Mouse (Mus musculus) neural tube, embryonic 14.5 days (tissue): Measurements from ENCODE around the gene Chchd6. TPM values are rescaled to one million over a fixed set of nuclear protein-coding genes. Genes with fewer than 3 reads are reported as not detected.

Source experiments
- ATAC-seq: fragments of 200-750 bp; cut with Nextera tagmentation; 2 replicates; pipeline ENCODE4 v1.8.0; 2017; ENCODE audit warnings: low read depth, mild to moderate bottlenecking, moderate TSS enrichment, moderate library complexity
- H3K27ac ChIP-seq: fragments of 300-500 bp; sonication (generic); 2 replicates; pipeline ENCODE4 v1.5.1; 2014; ENCODE audit warnings: low read depth, mild to moderate bottlenecking, control low read depth, low read length, moderate library complexity, mixed read lengths
- H3K27me3 ChIP-seq: fragments of 300-500 bp; sonication (generic); 2 replicates; pipeline ENCODE4 v1.6.1; 2014; ENCODE audit warnings: low read length; ENCODE audit not compliant: control insufficient read depth, insufficient read depth
- H3K36me3 ChIP-seq: fragments of 300-500 bp; sonication (generic); 2 replicates; pipeline ENCODE4 v1.6.1; 2014; ENCODE audit warnings: low read length, mixed read lengths; ENCODE audit not compliant: control insufficient read depth, insufficient read depth
- H3K4me1 ChIP-seq: fragments of 300-500 bp; sonication (generic); 2 replicates; pipeline ENCODE4 v1.6.1; 2014; ENCODE audit warnings: low read length; ENCODE audit not compliant: control insufficient read depth, insufficient read depth
- H3K4me2 ChIP-seq: fragments of 300-500 bp; sonication (generic); 2 replicates; pipeline ENCODE4 v1.6.1; 2014; ENCODE audit warnings: mild to moderate bottlenecking, low read depth, low read length, control low read depth
- H3K4me3 ChIP-seq: fragments of 300-500 bp; sonication (generic); 2 replicates; pipeline ENCODE4 v1.5.1; 2014; ENCODE audit warnings: low read depth, low read length, control low read depth, mixed read lengths
- H3K9ac ChIP-seq: fragments of 300-500 bp; sonication (generic); replicated peaks from 2 replicates; pipeline ENCODE4 v1.6.1; 2014; ENCODE audit warnings: low read depth, mild to moderate bottlenecking, control low read depth, low read length, mixed read lengths
- H3K9me3 ChIP-seq: fragments of 300-500 bp; sonication (generic); 2 replicates; pipeline ENCODE4 v1.6.1; 2016; ENCODE audit warnings: low read length; ENCODE audit not compliant: control insufficient read depth
- WGBS: fragments of 180-500 bp; shearing (Covaris S2); extraction: QIAGEN DNeasy Blood & Tissue Kit; methylation state at CpG from one replicate; pipeline ENCODE4 v1.1.7; 2014; 5-methylcytosine and 5-hydroxymethylcytosine counted together
- polyA plus RNA-seq: library from polyadenylated mRNA; unstranded; fragments of >200 nt; fragmentation: Nextera tagmentation; extraction: Ambion mirVana; gene quantifications from 2 replicates; pipeline ENCODE4 v1.2.1, GENCODE M21; 2014

Chchd6 gene
- polyA plus RNA-seq, 1 experiment from 2014 or later, result 218 TPM

- no peaks in the 10 kb centered on the region for H3K27me3 ChIP-seq
- no peak overlapping the region for H3K4me2 ChIP-seq
- H3K9me3 ChIP-seq, result no peaks in the 10 kb centered on the region
- ATAC-seq, result no peak
- H3K4me3 ChIP-seq, result no peak overlapping the region
- H3K36me3 ChIP-seq, result no peaks in the 10 kb centered on the region
- no peak overlapping the region for H3K27ac ChIP-seq
- no peaks in the 10 kb centered on the region for H3K4me1 ChIP-seq
- no peak overlapping the region for H3K9ac ChIP-seq
Observed at GRCm38 (mm10) chr6:89467908-89468307, 127.5 kb downstream of the Chchd6 start.

DNA sequence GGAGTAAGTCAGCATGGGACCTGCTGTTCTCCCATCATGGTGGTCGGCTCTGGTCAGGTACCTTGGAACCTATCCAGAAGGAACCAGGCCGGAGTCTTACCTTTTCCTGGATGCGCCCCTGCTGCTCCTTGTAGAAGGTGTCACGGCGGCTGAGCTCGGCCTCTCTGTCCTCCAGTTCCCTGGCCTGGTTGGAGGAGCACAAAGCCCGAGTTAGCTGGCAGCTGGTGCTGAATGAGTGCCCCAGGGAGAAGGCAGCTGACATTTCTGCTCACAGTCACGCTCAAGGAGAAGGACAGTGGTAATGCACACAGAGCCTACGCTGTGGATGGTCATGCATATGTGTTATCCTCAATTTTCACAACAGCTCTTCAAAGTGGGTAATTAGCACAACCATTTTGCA is 128.2 kb downstream of the Chchd6 start:
- no peaks in the 10 kb centered on the region for H3K9me3 ChIP-seq
- H3K36me3 ChIP-seq, result no peaks in the 10 kb centered on the region
- H3K4me1 ChIP-seq, result no peaks in the 10 kb centered on the region
- 72% methylated on average over 9 of the region's 9 CpGs for WGBS
- no peak overlapping the region for H3K27ac ChIP-seq
- H3K4me2 ChIP-seq, result no peak overlapping the region
- no peaks in the 10 kb centered on the region for H3K27me3 ChIP-seq
- no peak for ATAC-seq
- no peak overlapping the region for H3K9ac ChIP-seq
- no peak overlapping the region for H3K4me3 ChIP-seq

GRCm38 (mm10) chr6:89466875-89467274 is 128.6 kb downstream of the Chchd6 start:
- Histone ChIP-seq H3K9me3 (no peaks in the 10 kb centered on the region), H3K36me3 (no peaks in the 10 kb centered on the region), H3K27me3 (no peaks in the 10 kb centered on the region), H3K4me1 (no peaks in the 10 kb centered on the region), H3K4me2 (no peak overlapping the region), H3K4me3 (no peak overlapping the region), H3K9ac (no peak overlapping the region), H3K27ac (no peak overlapping the region)
- ATAC-seq, result no peak
- 67% methylated on average over 3 of the region's 3 CpGs for WGBS

DNA sequence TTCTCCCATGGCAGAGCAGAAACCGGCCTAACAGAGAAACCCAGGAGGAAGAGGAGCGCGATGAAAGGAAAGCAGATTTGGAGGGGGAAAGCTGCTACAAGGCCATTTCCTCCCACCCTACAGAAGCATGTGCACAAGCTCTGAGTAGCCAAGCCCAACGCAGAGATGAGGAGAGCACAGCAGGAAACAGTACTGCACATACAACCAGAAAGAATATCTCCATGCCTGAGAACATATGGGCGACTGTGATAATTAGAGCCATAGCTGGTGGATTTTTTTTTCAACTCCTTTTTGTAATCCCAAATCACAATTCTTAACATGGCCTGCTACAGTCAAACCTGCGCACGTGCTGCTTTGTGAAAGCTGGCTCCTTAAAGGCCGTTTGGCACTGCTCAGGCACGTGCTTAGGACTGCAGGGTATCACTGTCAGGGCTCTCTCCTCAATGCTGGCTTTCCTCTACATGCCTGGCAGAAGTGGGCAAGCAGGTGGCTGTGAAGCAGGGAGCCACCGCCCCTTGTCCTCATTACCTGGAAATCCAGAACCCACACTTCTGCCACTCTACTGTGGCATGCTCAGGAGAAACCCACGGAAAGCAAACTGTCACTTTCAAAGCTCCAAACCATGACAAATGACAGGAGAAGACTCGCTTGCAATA is 129.3 kb downstream of the Chchd6 start:
- Histone ChIP-seq H3K9ac (no peak overlapping the region), H3K27me3 (no peaks in the 10 kb centered on the region), H3K9me3 (no peaks in the 10 kb centered on the region), H3K4me1 (no peaks in the 10 kb centered on the region), H3K4me3 (no peak overlapping the region), H3K36me3 (no peaks in the 10 kb centered on the region), H3K4me2 (no peak overlapping the region), H3K27ac (no peak overlapping the region)
- no peak for ATAC-seq
- 75% methylated on average over 12 of the region's 12 CpGs for WGBS

GRCm38 (mm10) chr6:89462223-89462760 is 133.2 kb downstream of the Chchd6 start:
- H3K9me3 ChIP-seq, result no peaks in the 10 kb centered on the region
- WGBS, result 96% methylated on average over 2 of the region's 2 CpGs
- no peaks in the 10 kb centered on the region for H3K27me3 ChIP-seq
- H3K4me3 ChIP-seq, result no peak overlapping the region
- H3K9ac ChIP-seq, result no peak overlapping the region
- H3K36me3 ChIP-seq, result no peaks in the 10 kb centered on the region
- ATAC-seq, result no peak
- H3K4me1 ChIP-seq, result no peaks in the 10 kb centered on the region
- H3K27ac ChIP-seq, result no peak overlapping the region
- no peak overlapping the region for H3K4me2 ChIP-seq

DNA sequence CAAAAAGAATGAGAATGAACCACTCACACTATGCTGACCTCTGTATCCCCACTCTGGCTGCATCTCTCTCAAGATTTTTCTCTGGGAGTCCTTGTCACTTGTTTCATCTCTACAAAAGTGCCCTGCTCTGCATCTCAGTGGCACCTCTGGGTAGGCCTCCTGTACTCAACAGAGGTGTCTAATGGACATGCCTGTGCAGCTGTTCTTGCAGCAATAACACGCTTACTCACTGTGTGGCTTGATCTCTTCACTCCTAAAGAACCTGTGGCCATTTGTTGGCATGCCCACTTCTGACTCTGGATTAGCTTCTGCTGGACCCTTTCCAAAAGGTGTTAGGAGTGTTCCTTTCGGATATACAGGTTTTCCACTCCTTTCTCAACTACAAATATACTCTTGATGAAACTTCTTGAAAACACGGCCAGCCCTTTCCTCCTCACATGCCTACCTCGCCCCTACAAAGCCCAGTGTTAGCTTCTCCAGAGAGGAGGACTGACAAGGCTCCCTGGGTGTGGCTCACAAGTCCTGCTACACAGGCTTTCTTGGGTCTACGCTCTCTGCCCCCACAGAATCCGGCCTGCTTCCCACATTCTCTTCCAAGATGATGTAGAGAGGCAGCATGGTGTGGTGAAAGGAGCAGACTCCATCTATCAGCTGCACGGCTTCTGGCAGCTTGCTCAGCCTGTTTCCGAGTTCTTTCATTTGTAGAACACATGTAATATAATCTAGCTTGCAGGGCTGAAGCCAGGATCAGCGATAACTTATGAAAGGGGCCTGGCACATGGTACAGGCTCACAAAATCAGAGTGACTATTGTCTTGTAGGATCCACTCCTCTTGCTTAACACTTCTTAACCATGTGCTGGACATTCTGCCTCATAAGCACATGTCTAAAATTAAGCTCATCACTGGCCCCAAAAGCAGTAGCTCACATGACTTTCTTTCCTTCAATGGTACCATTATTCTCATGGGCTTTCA is 133.9 kb downstream of the Chchd6 start:
- Histone ChIP-seq H3K4me2 (no peak overlapping the region), H3K27ac (no peak overlapping the region), H3K4me3 (no peak overlapping the region), H3K36me3 (no peaks in the 10 kb centered on the region), H3K9ac (no peak overlapping the region), H3K4me1 (no peaks in the 10 kb centered on the region), H3K9me3 (no peaks in the 10 kb centered on the region), H3K27me3 (no peaks in the 10 kb centered on the region)
- no peak for ATAC-seq
- 86% methylated on average over 9 of the region's 9 CpGs for WGBS

- H3K4me1 ChIP-seq, result no peaks in the 10 kb centered on the region
- no peaks in the 10 kb centered on the region for H3K9me3 ChIP-seq
- H3K9ac ChIP-seq, result no peak overlapping the region
- H3K4me3 ChIP-seq, result no peak overlapping the region
- H3K4me2 ChIP-seq, result no peak overlapping the region
- H3K27ac ChIP-seq, result no peak overlapping the region
- H3K27me3 ChIP-seq, result no peaks in the 10 kb centered on the region
- ATAC-seq, result no peak
- 78% methylated on average over 3 of the region's 3 CpGs for WGBS
- no peaks in the 10 kb centered on the region for H3K36me3 ChIP-seq
Observed at GRCm38 (mm10) chr6:89459634-89460033, 135.8 kb downstream of the Chchd6 start.

DNA sequence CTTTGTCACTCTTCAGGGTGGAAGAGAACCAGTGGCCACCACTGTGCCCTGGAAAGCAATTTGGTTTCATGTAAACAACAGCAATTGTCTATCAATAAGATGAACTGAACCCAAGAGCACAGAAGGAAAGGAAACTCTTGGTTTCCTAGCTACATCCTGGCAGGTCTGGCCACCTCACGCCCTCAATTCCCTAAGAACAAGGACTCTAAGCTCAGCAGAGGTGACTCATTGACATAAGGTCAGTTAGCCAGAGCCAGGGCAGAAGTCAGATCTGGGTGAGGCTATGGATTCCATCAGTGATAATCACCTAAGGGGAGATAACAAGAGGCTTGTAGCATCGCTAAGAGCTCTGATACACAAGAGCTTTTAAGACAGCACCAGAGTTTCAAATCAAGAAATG is 137.9 kb downstream of the Chchd6 start:
- no peak for ATAC-seq
- 89% methylated on average over 2 of the region's 2 CpGs for WGBS

GRCm38 (mm10) chr6:89456409-89456961 is 139.0 kb downstream of the Chchd6 start:
- H3K9ac ChIP-seq, result no peak overlapping the region
- H3K4me1 ChIP-seq, result peaks cover 8% of the 10 kb centered on the region; the same call in 1 of the 2 replicates
- no peaks in the 10 kb centered on the region for H3K27me3 ChIP-seq
- 76% methylated on average over 1 of the region's 1 CpGs for WGBS
- H3K27ac ChIP-seq, result no peak overlapping the region
- ATAC-seq, result no peak
- no peaks in the 10 kb centered on the region for H3K9me3 ChIP-seq
- no peaks in the 10 kb centered on the region for H3K36me3 ChIP-seq
- H3K4me3 ChIP-seq, result no peak overlapping the region
- H3K4me2 ChIP-seq, result no peak overlapping the region

More for the DNA sequence above, 137.9 kb downstream of the Chchd6 start:
- H3K4me3 ChIP-seq, result no peak overlapping the region
- H3K9ac ChIP-seq, result no peak overlapping the region
- no peaks in the 10 kb centered on the region for H3K36me3 ChIP-seq
- H3K9me3 ChIP-seq, result no peaks in the 10 kb centered on the region
- no peaks in the 10 kb centered on the region for H3K27me3 ChIP-seq
- H3K27ac ChIP-seq, result no peak overlapping the region
- H3K4me2 ChIP-seq, result no peak overlapping the region
- H3K4me1 ChIP-seq, result peaks cover 8% of the 10 kb centered on the region; the same call in 1 of the 2 replicates
